Mouse (Mus musculus): ENCODE data around the gene Strn4.

The Strn4 gene

GRCm38 (mm10) chr7:16815351-16815941, at the start of gene Strn4:
Gene Strn4, plus strand, starts transcription at chr7:16815889.
- peak; percentile 34 for DNase-seq

GRCm38 (mm10) chr7:16766443-16766842, 49.2 kb upstream of the Strn4 start:
- no peak for DNase-seq

- peak; percentile 34 for DNase-seq
These were observed 39.8 kb upstream of the Strn4 start for GRCm38 (mm10) chr7:16775888-16776287.

GRCm38 (mm10) chr7:16780076-16780475, 35.6 kb upstream of the Strn4 start:
- DNase-seq = peak; percentile 60

- DNase-seq = peak; percentile 95
These were observed 34.7 kb upstream of the Strn4 start, which contains the start of gene Slc1a5 for GRCm38 (mm10) chr7:16780825-16781554. Gene Slc1a5, plus strand, starts transcription at chr7:16781340.

- DNase-seq = no peak
These were observed 34.2 kb upstream of the Strn4 start for GRCm38 (mm10) chr7:16781555-16781815.

GRCm38 (mm10) chr7:16781816-16782554, 33.7 kb upstream of the Strn4 start:
- peak; percentile 55 for DNase-seq

GRCm38 (mm10) chr7:16782555-16783125, 33.0 kb upstream of the Strn4 start:
- DNase-seq = peak; percentile 19

GRCm38 (mm10) chr7:16783224-16783688, 32.4 kb upstream of the Strn4 start:
- DNase-seq = no peak

GRCm38 (mm10) chr7:16783758-16784415, 31.8 kb upstream of the Strn4 start:
- peak; percentile 87 for DNase-seq

GRCm38 (mm10) chr7:16784498-16784976, 31.2 kb upstream of the Strn4 start:
- peak; percentile 52 for DNase-seq

GRCm38 (mm10) chr7:16785541-16786083, 30.1 kb upstream of the Strn4 start:
- DNase-seq = no peak

GRCm38 (mm10) chr7:16792316-16792715, 23.4 kb upstream of the Strn4 start:
- DNase-seq = no peak

GRCm38 (mm10) chr7:16793010-16793725, 22.5 kb upstream of the Strn4 start:
- DNase-seq = no peak

GRCm38 (mm10) chr7:16794886-16795285, 20.8 kb upstream of the Strn4 start:
- no peak for DNase-seq

GRCm38 (mm10) chr7:16804409-16805028, 11.2 kb upstream of the Strn4 start:
- no peak for DNase-seq

GRCm38 (mm10) chr7:16807936-16808335, 7.8 kb upstream of the Strn4 start:
- no peak for DNase-seq

- peak; percentile 55 for DNase-seq
These were observed 7.0 kb upstream of the Strn4 start for GRCm38 (mm10) chr7:16808647-16809046.

- peak; percentile 86 for DNase-seq
These were observed 6.0 kb upstream of the Strn4 start for GRCm38 (mm10) chr7:16809739-16810138.

GRCm38 (mm10) chr7:16810399-16810919, 5.2 kb upstream of the Strn4 start:
- no peak for DNase-seq

All from kidney, postnatal 10 days (tissue).